Mouse (Mus musculus) MEL (cell line): ENCODE measurements around the gene Loxl3. TPM values are rescaled to one million over a fixed set of nuclear protein-coding genes. Genes with fewer than 3 reads are reported as not detected.

Experiments
- DNase-seq: peaks from one replicate; pipeline ENCODE4 v3.0.0; 2011; ENCODE audit warnings: low read depth, low spot score
- H3K27ac ChIP-seq: 2 replicates; pipeline ENCODE4 v1.5.1; 2012; ENCODE audit warnings: low read depth, mild to moderate bottlenecking, control low read depth, low read length, moderate library complexity; ENCODE audit not compliant: control insufficient read depth
- H3K27me3 ChIP-seq, 2 experiments: fragments of 150-350 bp in 1 of 2; sonication (generic) in 1 of 2; 2 replicates each; pipeline ENCODE4 v1.6.1; 2012; ENCODE audit warnings: low read length in 2 of 2, mild to moderate bottlenecking in 2 of 2, improper control_type of control experiment in 1 of 2, moderate library complexity in 1 of 2; ENCODE audit not compliant: insufficient read depth in 2 of 2, control insufficient read depth in 1 of 2
- H3K36me3 ChIP-seq, 2 experiments: 2 replicates each; pipeline ENCODE4 v1.6.1; 2012 to 2014; ENCODE audit warnings: low read length in 2 of 2, improper control_type of control experiment in 1 of 2, inconsistent platforms in 1 of 2, mild to moderate bottlenecking in 1 of 2; ENCODE audit not compliant: insufficient read depth in 2 of 2, control insufficient read depth in 1 of 2
- H3K4me1 ChIP-seq, 2 experiments: fragments of 150-350 bp in 1 of 2; sonication (generic) in 1 of 2; 2 replicates each; pipeline ENCODE4 v1.6.1; 2012; ENCODE audit warnings: low read length in 2 of 2, improper control_type of control experiment in 1 of 2, mild to moderate bottlenecking in 1 of 2; ENCODE audit not compliant: insufficient read depth in 2 of 2, control insufficient read depth in 1 of 2
- H3K4me3 ChIP-seq, 2 experiments: fragments of 150-350 bp in 1 of 2; sonication (generic) in 1 of 2; 2 replicates each; pipeline ENCODE4 v1.5.1; 2012; ENCODE audit warnings: low read depth in 2 of 2, low read length in 2 of 2, mild to moderate bottlenecking in 2 of 2, moderate library complexity in 2 of 2, control low read depth in 1 of 2, improper control_type of control experiment in 1 of 2; ENCODE audit not compliant: control insufficient read depth in 1 of 2, insufficient read depth in 1 of 2
- H3K79me2 ChIP-seq: 2 replicates; pipeline ENCODE4 v1.6.1; 2012; ENCODE audit warnings: mild to moderate bottlenecking, low read length, moderate library complexity; ENCODE audit not compliant: control insufficient read depth, poor library complexity, insufficient read depth
- H3K9ac ChIP-seq: 2 replicates; pipeline ENCODE4 v1.6.1; 2012; ENCODE audit warnings: low read depth, mild to moderate bottlenecking, control low read depth, low read length, moderate library complexity; ENCODE audit not compliant: control insufficient read depth, poor library complexity, severe bottlenecking
- H3K9me3 ChIP-seq: fragments of 150-350 bp; sonication (generic); replicated peaks from 2 replicates; pipeline ENCODE4 v1.6.1; 2012; ENCODE audit warnings: mild to moderate bottlenecking, low read length, improper control_type of control experiment, moderate library complexity; ENCODE audit not compliant: insufficient read depth
- BHLHE40 ChIP-seq: IDR thresholded peaks from 2 replicates; pipeline ENCODE4 v1.6.1; 2012; ENCODE audit warnings: low read depth, mild to moderate bottlenecking, inconsistent platforms, low read length, improper control_type of control experiment, borderline replicate concordance
- CHD1 ChIP-seq: IDR thresholded peaks from 2 replicates; pipeline ENCODE4 v1.6.1; 2012; ENCODE audit warnings: low read depth, mild to moderate bottlenecking, inconsistent platforms, low read length, improper control_type of control experiment
- CHD2 ChIP-seq: IDR thresholded peaks from 2 replicates; pipeline ENCODE4 v1.6.1; 2011; ENCODE audit warnings: low read length, improper control_type of control experiment
- E2F4 ChIP-seq: IDR thresholded peaks from 2 replicates; pipeline ENCODE4 v1.6.1; 2011; ENCODE audit warnings: low read depth, low read length, improper control_type of control experiment, borderline replicate concordance
- ELF1 ChIP-seq: IDR thresholded peaks from 2 replicates; pipeline ENCODE4 v1.6.1; 2014; ENCODE audit warnings: low read depth, mild to moderate bottlenecking, inconsistent platforms, low read length, improper control_type of control experiment, moderate library complexity
- EP300 ChIP-seq, 2 experiments: IDR thresholded peaks; 2 replicates each; pipeline ENCODE4 v1.6.1; 2011; ENCODE audit warnings: improper control_type of control experiment in 2 of 2, low read length in 2 of 2, low read depth in 1 of 2, mild to moderate bottlenecking in 1 of 2
- ETS1 ChIP-seq: IDR thresholded peaks from 2 replicates; pipeline ENCODE4 v1.6.1; 2012; ENCODE audit warnings: low read depth, mild to moderate bottlenecking, inconsistent platforms, low read length, improper control_type of control experiment, moderate library complexity
- GABPA ChIP-seq: IDR thresholded peaks from 2 replicates; pipeline ENCODE4 v1.6.1; 2012; ENCODE audit warnings: low read depth, mild to moderate bottlenecking, inconsistent platforms, low read length, improper control_type of control experiment, moderate library complexity
- JUND ChIP-seq: IDR thresholded peaks from 2 replicates; pipeline ENCODE4 v1.6.1; 2011; ENCODE audit warnings: low read depth, mild to moderate bottlenecking, improper control_type of control experiment, low read length
- KAT2A ChIP-seq: conservative IDR thresholded peaks from 2 replicates; pipeline ENCODE4 v1.6.1; 2012; ENCODE audit warnings: low read depth, low read length, improper control_type of control experiment, inconsistent platforms
- MAFK ChIP-seq: IDR thresholded peaks from 2 replicates; pipeline ENCODE4 v1.6.1; 2011; ENCODE audit warnings: low read depth, mild to moderate bottlenecking, low read length, improper control_type of control experiment, borderline replicate concordance
- MAX ChIP-seq: IDR thresholded peaks from 2 replicates; pipeline ENCODE4 v1.6.1; 2011; ENCODE audit warnings: low read length, improper control_type of control experiment
- MAZ ChIP-seq: IDR thresholded peaks from 2 replicates; pipeline ENCODE4 v1.6.1; 2012; ENCODE audit warnings: low read depth, mild to moderate bottlenecking, inconsistent platforms, low read length, improper control_type of control experiment
- MEF2A ChIP-seq: IDR thresholded peaks from 2 replicates; pipeline ENCODE4 v1.6.1; 2014; ENCODE audit warnings: low read depth, mild to moderate bottlenecking, inconsistent platforms, low read length, improper control_type of control experiment; ENCODE audit not compliant: poor library complexity, insufficient replicate concordance, severe bottlenecking; ENCODE audit errors: extremely low read depth
- MXI1 ChIP-seq: IDR thresholded peaks from 2 replicates; pipeline ENCODE4 v1.6.1; 2011; ENCODE audit warnings: mild to moderate bottlenecking, low read depth, low read length, improper control_type of control experiment
- MYB ChIP-seq: IDR thresholded peaks from 2 replicates; pipeline ENCODE4 v1.6.1; 2011; ENCODE audit warnings: mild to moderate bottlenecking, low read depth, low read length, improper control_type of control experiment
- MYC ChIP-seq: IDR thresholded peaks from 2 replicates; pipeline ENCODE4 v1.6.1; 2011; ENCODE audit warnings: low read depth, mild to moderate bottlenecking, low read length, improper control_type of control experiment, moderate library complexity
- NELFE ChIP-seq: IDR thresholded peaks from 2 replicates; pipeline ENCODE4 v1.6.1; 2011; ENCODE audit warnings: low read depth, low read length, improper control_type of control experiment
- NRF1 ChIP-seq: IDR thresholded peaks from 2 replicates; pipeline ENCODE4 v1.6.1; 2014; ENCODE audit warnings: low read depth, mild to moderate bottlenecking, inconsistent platforms, low read length, improper control_type of control experiment, moderate library complexity; ENCODE audit not compliant: poor library complexity, insufficient read depth, severe bottlenecking
- POLR2A ChIP-seq, 2 experiments: IDR thresholded peaks; 2 replicates each; pipeline ENCODE4 v1.6.1; 2011 to 2012; ENCODE audit warnings: low read length in 2 of 2, mild to moderate bottlenecking in 2 of 2, control low read depth in 1 of 2, improper control_type of control experiment in 1 of 2, low read depth in 1 of 2, moderate library complexity in 1 of 2; ENCODE audit not compliant: control insufficient read depth in 1 of 2, insufficient read depth in 1 of 2, poor library complexity in 1 of 2
- POLR2AphosphoS2 ChIP-seq: IDR thresholded peaks from 2 replicates; pipeline ENCODE4 v1.6.1; 2011; ENCODE audit warnings: low read length, improper control_type of control experiment
- POLR2AphosphoS5 ChIP-seq: IDR thresholded peaks from 2 replicates; pipeline ENCODE4 v1.6.1; 2012; ENCODE audit warnings: low read depth, borderline replicate concordance, mild to moderate bottlenecking, inconsistent platforms, low read length, moderate library complexity, mixed read lengths
- RAD21 ChIP-seq: IDR thresholded peaks from 2 replicates; pipeline ENCODE4 v1.6.1; 2011; ENCODE audit warnings: mild to moderate bottlenecking, low read depth, low read length, improper control_type of control experiment
- SMC3 ChIP-seq: IDR thresholded peaks from 2 replicates; pipeline ENCODE4 v1.6.1; 2011; ENCODE audit warnings: low read depth, low read length, improper control_type of control experiment
- TBP ChIP-seq: IDR thresholded peaks from 2 replicates; pipeline ENCODE4 v1.8.0; 2011; ENCODE audit warnings: low read depth, low read length, improper control_type of control experiment
- TCF12 ChIP-seq: IDR thresholded peaks from 2 replicates; pipeline ENCODE4 v1.6.1; 2014; ENCODE audit warnings: low read depth, mild to moderate bottlenecking, inconsistent platforms, low read length, improper control_type of control experiment, moderate library complexity
- UBTF ChIP-seq: IDR thresholded peaks from 2 replicates; pipeline ENCODE4 v1.6.1; 2012; ENCODE audit warnings: low read depth, mild to moderate bottlenecking, inconsistent platforms, low read length, improper control_type of control experiment, moderate library complexity, borderline replicate concordance; ENCODE audit not compliant: insufficient read depth
- USF1 ChIP-seq: IDR thresholded peaks from 2 replicates; pipeline ENCODE4 v1.6.1; 2014; ENCODE audit warnings: low read depth, mild to moderate bottlenecking, inconsistent platforms, low read length, improper control_type of control experiment, moderate library complexity
- USF2 ChIP-seq, 2 experiments: IDR thresholded peaks; 2 replicates each; pipeline ENCODE4 v1.6.1; 2011 to 2012; ENCODE audit warnings: improper control_type of control experiment in 2 of 2, low read length in 2 of 2, borderline replicate concordance in 1 of 2, inconsistent platforms in 1 of 2, low read depth in 1 of 2, mild to moderate bottlenecking in 1 of 2; ENCODE audit not compliant: insufficient read depth in 1 of 2
- ZC3H11A ChIP-seq: IDR thresholded peaks from 2 replicates; pipeline ENCODE4 v1.6.1; 2012; ENCODE audit warnings: low read depth, mild to moderate bottlenecking, inconsistent platforms, low read length, improper control_type of control experiment
- ZKSCAN1 ChIP-seq: IDR thresholded peaks from 2 replicates; pipeline ENCODE4 v1.6.1; 2012; ENCODE audit warnings: low read depth, mild to moderate bottlenecking, inconsistent platforms, low read length, improper control_type of control experiment, moderate library complexity
- ZMIZ1 ChIP-seq: IDR thresholded peaks from 2 replicates; pipeline ENCODE4 v1.6.1; 2012; ENCODE audit warnings: low read depth, mild to moderate bottlenecking, inconsistent platforms, low read length, improper control_type of control experiment, moderate library complexity
- ZNF384 ChIP-seq: IDR thresholded peaks from 2 replicates; pipeline ENCODE4 v1.6.1; 2012; ENCODE audit warnings: low read depth, mild to moderate bottlenecking, inconsistent platforms, low read length, improper control_type of control experiment
- polyA plus RNA-seq, 2 experiments: library from polyadenylated mRNA; stranded (reverse) in 1 of 2; unstranded in 1 of 2; fragments of >175 nt in 1 of 2; fragments of >200 nt in 1 of 2; gene quantifications; 2 replicates each; pipeline versions ENCODE4 v1.2.1 to v1.2.4; 2012; ENCODE audit warnings: low replicate concordance in 2 of 2, low read depth in 1 of 2; ENCODE audit not compliant: insufficient read length in 2 of 2, insufficient read depth in 1 of 2, missing spikeins in 1 of 2
- total RNA-seq: library from RNA; depleted of rRNA; stranded (reverse); fragments of 300-350 nt; gene quantifications from 2 replicates; pipeline ENCODE4 v1.2.3, GENCODE M21; 2012

Gene Loxl3
- total and polyA plus RNA-seq, 3 experiments = 0.77 to 1.0 TPM; not detected in 1

DNA sequence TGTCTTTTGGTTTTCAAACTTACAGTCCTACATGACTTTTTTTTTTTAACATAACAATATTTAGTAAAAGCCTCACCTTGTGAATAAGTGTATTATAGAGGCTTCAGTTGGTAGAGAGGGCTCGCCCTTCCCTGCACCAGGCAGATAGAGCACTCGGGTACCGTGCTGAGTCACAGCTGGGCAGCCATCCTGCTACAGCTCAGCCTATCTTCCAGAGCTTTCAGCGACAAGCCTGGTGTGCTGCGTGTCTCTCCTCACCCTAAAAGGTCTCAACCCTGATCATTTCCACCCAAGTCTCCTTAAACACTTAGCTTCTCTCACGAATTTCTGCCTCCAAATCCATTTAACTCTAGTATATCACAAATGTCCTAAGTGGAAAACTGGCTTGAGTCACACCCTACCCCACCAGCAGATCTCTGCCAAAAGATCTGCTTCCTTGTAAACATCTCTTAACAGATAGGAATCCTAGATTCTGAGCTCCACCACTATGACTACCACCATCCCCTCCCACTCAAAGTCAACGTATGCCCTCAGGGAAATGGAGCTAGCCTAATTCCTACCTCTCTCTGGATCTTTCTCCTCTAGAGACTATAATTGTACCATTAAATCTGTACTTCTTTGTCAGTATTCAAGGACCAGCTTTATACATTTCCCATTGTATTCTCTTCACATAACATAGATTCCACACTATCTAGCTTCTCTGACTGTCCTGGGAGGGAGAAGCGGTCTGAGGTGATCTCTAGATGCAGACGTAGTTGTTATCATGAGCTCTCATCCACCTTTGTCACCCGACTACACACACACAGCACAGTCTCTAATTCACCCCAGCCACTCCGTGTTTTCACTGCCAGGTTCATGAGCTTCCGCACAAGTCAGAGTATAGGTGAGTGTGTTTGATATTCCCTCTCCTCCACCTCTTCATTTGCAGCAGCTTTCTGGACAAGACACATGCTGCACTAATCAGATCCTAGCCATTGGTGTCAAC is 19.2 kb upstream of the Loxl3 start:
- H3K9ac ChIP-seq = peak overlapping the region; percentile 73
- H3K9me3 ChIP-seq = no peaks in the 10 kb centered on the region
- TF ChIP-seq MXI1 (peak; percentile 41), ZKSCAN1 (no peak), USF2 (IDR thresholded peaks at IDR 0.05; ENCODE audit: borderline replicate concordance in 1 of 2, insufficient read depth in 1 of 2, low read depth in 1 of 2, low read length in 2 of 2) (no peak), MYB (peak; percentile 81), TCF12 (peak; percentile 78), NELFE (peak; percentile 62), MAX (no peak; the same call in 1 of the 2 replicates), JUND (peak; percentile 71; the same call in 1 of the 2 replicates), KAT2A (no peak; the same call in 1 of the 2 replicates), EP300 (IDR thresholded peaks at IDR 0.05; ENCODE audit: low read depth in 1 of 2, low read length in 2 of 2) (peak; percentile 89 to 93), MAZ (no peak), NRF1 (peak; percentile 17; the same call in 1 of the 2 replicates), ETS1 (peak; percentile 68), ZC3H11A (no peak), ZNF384 (peak; percentile 80), SMC3 (no peak), CHD2 (no peak), MAFK (peak; percentile 59; the same call in 1 of the 2 replicates), POLR2AphosphoS2 (no peak), MEF2A (no peak), POLR2AphosphoS5 (no peak), MYC (0 out of 2 replicates have a peak, but pooled peaks have one; percentile 32), ZMIZ1 (0 out of 2 replicates have a peak, but pooled peaks have one; percentile 47), USF1 (no peak; the same call in 1 of the 2 replicates), UBTF (no peak), CHD1 (no peak), GABPA (peak; percentile 88), BHLHE40 (peak; percentile 73; the same call in 1 of the 2 replicates), E2F4 (0 out of 2 replicates have a peak, but pooled peaks have one; percentile 2), POLR2A (IDR thresholded peaks at IDR 0.05; ENCODE audit: control insufficient read depth in 1 of 2, insufficient read depth in 1 of 2, low read depth in 1 of 2, low read length in 2 of 2, poor library complexity in 1 of 2) (peak in 1 of 2 experiments; percentile 60; a peak in 2 of 4 replicates), TBP (peak; percentile 76), RAD21 (no peak), ELF1 (0 out of 2 replicates have a peak, but pooled peaks have one; percentile 2)

More for the DNA sequence above, 19.2 kb upstream of the Loxl3 start:
- H3K79me2 ChIP-seq = peaks cover 3% of the 10 kb centered on the region
- H3K27ac ChIP-seq = peak overlapping the region; percentile 99
- peak overlapping the region; percentile 33 to 54 for H3K4me3 ChIP-seq
- DNase-seq = peak; percentile 88
- H3K27me3 ChIP-seq = no peaks in the 10 kb centered on the region
- peaks cover 0 to 44% of the 10 kb centered on the region in 2 experiments; a peak in 2 of 4 replicates for H3K36me3 ChIP-seq
- H3K4me1 ChIP-seq = peaks cover 36 to 46% of the 10 kb centered on the region in 2 experiments
